Mouse (Mus musculus) hindbrain, postnatal 0 days (tissue): ENCODE measurements around the gene Ormdl2. TPM values are rescaled to one million over a fixed set of nuclear protein-coding genes. Genes with fewer than 3 reads are reported as not detected.
A peak's percentile ranks its signal among the peaks of the same experiment; 100 is the strongest.

Experiments used
- ATAC-seq: fragments of 200-750 bp; cut with Nextera tagmentation; 2 replicates; pipeline ENCODE4 v1.8.0; 2017; ENCODE audit warnings: mild to moderate bottlenecking, moderate TSS enrichment, moderate library complexity
- DNase-seq: peaks from one replicate; pipeline ENCODE4 v3.0.0-alpha.2; 2015; ENCODE audit warnings: low spot score
- H3K27ac ChIP-seq: fragments of 300-500 bp; sonication (generic); 2 replicates; pipeline ENCODE4 v1.5.1; 2014; ENCODE audit warnings: mild to moderate bottlenecking
- H3K27me3 ChIP-seq: fragments of 300-500 bp; sonication (generic); 2 replicates; pipeline ENCODE4 v1.6.1; 2014; ENCODE audit warnings: low read length, mixed read lengths; ENCODE audit not compliant: insufficient read depth
- H3K36me3 ChIP-seq: fragments of 300-500 bp; sonication (generic); 2 replicates; pipeline ENCODE4 v1.6.1; 2014; ENCODE audit warnings: low read length, mixed read lengths; ENCODE audit not compliant: insufficient read depth
- H3K4me1 ChIP-seq: fragments of 300-500 bp; sonication (generic); 2 replicates; pipeline ENCODE4 v1.6.1; 2014; ENCODE audit warnings: antibody characterized with exemption, low read length, mixed read lengths; ENCODE audit not compliant: insufficient read depth
- H3K4me2 ChIP-seq: fragments of 300-500 bp; sonication (generic); 2 replicates; pipeline ENCODE4 v1.6.1; 2014; ENCODE audit warnings: low read depth, mild to moderate bottlenecking, low read length, moderate library complexity, mixed read lengths
- H3K4me3 ChIP-seq: fragments of 300-500 bp; sonication (generic); 2 replicates; pipeline ENCODE4 v1.5.1; 2014; ENCODE audit warnings: low read length
- H3K9ac ChIP-seq: fragments of 300-500 bp; sonication (generic); replicated peaks from 2 replicates; pipeline ENCODE4 v1.6.1; 2014; ENCODE audit warnings: mild to moderate bottlenecking, low read length, moderate library complexity, mixed read lengths
- H3K9me3 ChIP-seq: fragments of 300-500 bp; sonication (generic); 2 replicates; pipeline ENCODE4 v1.6.1; 2016; ENCODE audit warnings: low read length, mixed read lengths
- CTCF ChIP-seq: IDR thresholded peaks from 2 replicates; pipeline ENCODE4 v1.5.1; 2016; ENCODE audit warnings: antibody characterized with exemption, control low read depth, low read depth
- WGBS: fragments of 180-500 bp; shearing (Covaris S2); extraction: QIAGEN DNeasy Blood & Tissue Kit; methylation state at CpG from one replicate; pipeline ENCODE4 v1.1.7; 2014; 5-methylcytosine and 5-hydroxymethylcytosine counted together
- polyA plus RNA-seq: library from polyadenylated mRNA; unstranded; fragments of >200 nt; fragmentation: Nextera tagmentation; extraction: Ambion mirVana; gene quantifications from 2 replicates; pipeline ENCODE4 v1.2.1, GENCODE M21; 2015
- total RNA-seq: library from RNA; depleted of rRNA; stranded (reverse); fragments of >200 nt; gene quantifications from 2 replicates; pipeline ENCODE4 v1.2.3, GENCODE M21; 2014; rRNA removed

Ormdl2 gene
- 12.0 and 23.1 TPM in 2 replicates for total RNA-seq
- polyA plus RNA-seq = 23.8 and 24.8 TPM in 2 replicates

DNA sequence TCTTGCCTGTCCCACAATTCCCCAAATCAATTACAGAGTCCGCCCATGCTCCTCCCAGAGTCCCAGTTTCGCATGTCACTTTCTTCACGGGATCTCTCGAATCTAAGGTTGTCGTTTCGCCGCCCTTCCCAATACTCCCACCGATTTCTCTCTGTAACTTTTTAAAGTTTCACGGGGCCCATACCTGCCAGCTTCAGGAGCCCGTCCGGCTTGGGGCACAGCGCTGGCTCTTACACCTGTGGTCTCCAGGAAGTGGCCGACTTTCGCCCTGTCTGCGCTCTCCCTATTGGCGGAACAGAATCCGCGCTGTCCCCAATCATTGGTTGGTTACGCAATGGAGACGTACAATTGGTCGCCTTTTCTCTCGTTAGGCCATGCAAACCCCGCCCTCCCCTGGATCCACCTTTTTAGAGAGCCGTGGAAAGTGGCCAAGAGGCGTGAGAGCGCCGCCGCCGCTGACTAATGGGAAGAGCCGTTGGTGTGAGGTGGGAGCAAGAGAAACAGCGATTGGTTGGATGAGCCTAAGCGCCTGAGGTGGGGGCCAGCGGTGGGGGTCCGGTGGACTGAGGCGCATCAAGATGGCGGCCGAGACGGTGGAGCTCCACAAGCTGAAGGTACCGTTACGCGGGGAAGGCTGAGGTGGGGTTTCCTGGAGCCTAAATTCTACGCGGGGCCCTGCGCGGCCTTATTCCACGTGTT is at the start of gene Ormdl2:
Gene Ormdl2 (minus strand): TSS at position 288 of the 699 bp plus-strand sequence.
- WGBS = under 1% methylated on average over 46 of the region's 46 CpGs
- Histone ChIP-seq H3K9me3 (no peaks in the 10 kb centered on the region), H3K4me1 (peaks cover 8% of the 10 kb centered on the region), H3K27ac (peak within 1 kb of the TSS; percentile 65; the same call in 1 of the 2 replicates), H3K4me2 (peak within 1 kb of the TSS; percentile 71), H3K4me3 (peak within 1 kb of the TSS; percentile 76), H3K36me3 (peaks cover 31% of the 10 kb centered on the region), H3K27me3 (no peaks in the 10 kb centered on the region), H3K9ac (peak within 1 kb of the TSS; percentile 69)
- peak; percentile 100 for DNase-seq
- peak; percentile 100 for ATAC-seq
- TF ChIP-seq CTCF = no peak; the same call in 1 of the 2 replicates

DNA sequence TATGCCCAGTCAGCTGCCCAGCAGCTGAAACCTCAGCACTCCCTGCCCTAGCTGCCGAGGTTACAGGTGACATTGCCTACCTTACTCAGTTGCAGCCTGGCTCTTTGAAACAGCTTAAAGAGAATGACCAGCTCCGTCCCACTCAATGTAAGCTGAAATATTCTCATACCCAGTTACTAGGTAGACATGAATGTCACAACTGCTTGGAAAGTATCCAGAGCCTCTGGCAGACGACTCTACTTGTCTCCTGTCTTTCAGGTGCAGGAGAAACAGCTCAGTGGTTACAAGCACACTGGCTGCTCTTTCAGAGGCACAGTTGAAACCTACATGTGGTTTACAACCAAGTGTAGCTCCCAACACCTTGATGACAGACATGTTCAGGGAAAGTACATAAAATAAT is 48.9 kb upstream of the Ormdl2 start:
- H3K27ac ChIP-seq = no peak overlapping the region
- no peaks in the 10 kb centered on the region for H3K27me3 ChIP-seq
- H3K4me3 ChIP-seq = no peak overlapping the region
- no peaks in the 10 kb centered on the region for H3K9me3 ChIP-seq
- DNase-seq (no peak), ATAC-seq (no peak)
- peaks cover 15% of the 10 kb centered on the region; the same call in 1 of the 2 replicates for H3K36me3 ChIP-seq
- no peak overlapping the region for H3K9ac ChIP-seq
- no peaks in the 10 kb centered on the region for H3K4me1 ChIP-seq
- WGBS = 81% methylated on average over 3 of the region's 3 CpGs
- no peak for TF ChIP-seq CTCF
- no peak overlapping the region for H3K4me2 ChIP-seq

DNA sequence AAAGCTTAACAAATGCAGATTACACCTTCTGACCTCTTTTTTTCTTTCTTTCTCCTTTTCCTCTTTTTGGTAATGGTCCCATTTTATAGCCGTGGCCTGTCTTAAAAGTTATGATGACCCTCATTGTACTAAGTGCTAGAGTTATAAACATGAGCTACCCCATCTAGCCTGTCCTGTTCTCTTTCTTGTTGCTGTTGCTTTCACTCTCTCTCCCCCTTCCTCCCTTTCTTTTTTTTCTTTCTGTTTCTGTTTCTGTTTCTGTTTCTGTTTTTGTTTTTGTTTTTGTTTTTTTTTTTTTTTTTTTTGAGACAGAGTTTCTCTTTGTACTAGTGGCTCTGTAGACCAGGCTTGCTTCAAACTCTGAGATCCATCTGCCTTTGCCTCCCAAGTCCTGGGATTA is 45.1 kb upstream of the Ormdl2 start:
- Histone ChIP-seq H3K36me3 (no peaks in the 10 kb centered on the region), H3K9me3 (no peaks in the 10 kb centered on the region), H3K4me2 (no peak overlapping the region), H3K27ac (no peak overlapping the region), H3K4me1 (no peaks in the 10 kb centered on the region), H3K4me3 (no peak overlapping the region), H3K27me3 (no peaks in the 10 kb centered on the region), H3K9ac (no peak overlapping the region)
- DNase-seq (no peak), ATAC-seq (no peak)
- no peak for TF ChIP-seq CTCF
- WGBS = 100% methylated on average over 1 of the region's 1 CpGs

DNA sequence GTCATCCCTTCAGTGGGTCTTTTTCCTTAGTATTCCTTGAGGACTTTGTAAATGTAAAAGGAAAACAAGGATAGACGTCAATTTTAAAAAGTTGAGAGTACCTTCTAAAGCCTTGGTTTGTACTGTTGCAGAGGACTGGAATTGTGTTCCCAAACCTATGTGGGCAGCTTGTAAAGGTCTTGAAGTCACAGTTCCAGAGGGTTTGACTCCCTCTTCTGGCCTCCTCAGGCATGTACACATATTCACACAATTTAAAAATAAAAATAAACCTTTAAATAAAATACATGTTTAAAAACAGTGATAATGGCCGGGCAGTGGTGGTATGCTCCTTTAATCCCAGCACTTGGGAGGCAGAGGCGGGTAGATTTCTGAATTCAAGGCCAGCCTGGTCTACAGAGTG is 44.6 kb upstream of the Ormdl2 start:
- no peak for ATAC-seq

DNA sequence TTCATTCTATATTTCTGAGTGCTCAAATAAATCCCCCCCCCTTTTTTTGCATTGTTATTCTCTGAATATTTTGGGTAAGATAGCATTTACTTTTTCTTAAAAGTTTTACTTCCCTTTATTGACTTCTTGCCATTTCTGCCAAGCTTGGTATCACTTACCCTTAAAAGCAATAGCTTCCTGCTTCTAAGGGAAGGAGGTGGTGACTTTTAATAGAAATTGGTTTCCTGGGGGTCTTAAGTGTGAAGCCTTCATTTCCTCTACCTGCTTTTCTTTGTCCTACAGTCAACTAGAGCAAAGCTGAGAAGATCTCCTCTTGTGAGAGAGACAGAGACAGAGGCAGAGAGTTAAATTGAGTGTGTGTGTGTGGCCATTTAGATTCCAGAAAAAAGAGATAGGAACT is 39.7 kb upstream of the Ormdl2 start:
- Histone ChIP-seq H3K4me3 (no peak overlapping the region), H3K9ac (no peak overlapping the region), H3K4me2 (no peak overlapping the region), H3K9me3 (no peaks in the 10 kb centered on the region), H3K27ac (no peak overlapping the region), H3K27me3 (no peaks in the 10 kb centered on the region), H3K36me3 (peaks cover 13% of the 10 kb centered on the region), H3K4me1 (no peaks in the 10 kb centered on the region)
- ATAC-seq (no peak), DNase-seq (no peak)
- no peak for TF ChIP-seq CTCF

More for the DNA sequence above, 44.6 kb upstream of the Ormdl2 start:
- Histone ChIP-seq H3K4me3 (no peak overlapping the region), H3K9me3 (no peaks in the 10 kb centered on the region), H3K4me2 (no peak overlapping the region), H3K27me3 (no peaks in the 10 kb centered on the region), H3K9ac (no peak overlapping the region), H3K36me3 (no peaks in the 10 kb centered on the region), H3K4me1 (no peaks in the 10 kb centered on the region), H3K27ac (no peak overlapping the region)
- 87% methylated on average over 3 of the region's 3 CpGs for WGBS
- peak; percentile 43 for TF ChIP-seq CTCF
- no peak for DNase-seq

DNA sequence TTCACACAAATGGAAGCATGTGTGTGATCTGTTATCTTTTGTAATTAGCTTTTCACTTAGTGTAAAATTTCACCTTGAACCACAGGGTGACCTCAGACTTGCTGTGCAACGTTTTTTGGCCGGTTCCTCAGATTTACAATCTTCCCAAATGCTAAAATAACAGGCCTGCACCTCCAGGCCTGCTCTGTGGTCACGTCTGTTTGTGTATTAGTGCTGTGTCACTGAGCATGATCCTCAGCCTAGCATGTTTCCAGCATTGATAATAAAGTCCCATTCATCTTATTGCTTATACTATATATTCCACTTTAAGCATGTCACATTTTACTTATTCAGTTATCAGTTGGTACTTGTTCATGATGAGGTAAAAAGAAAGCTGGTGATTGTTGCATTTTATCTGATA is 28.9 kb upstream of the Ormdl2 start:
- Histone ChIP-seq H3K9ac (no peak overlapping the region), H3K4me3 (no peak overlapping the region), H3K27me3 (no peaks in the 10 kb centered on the region), H3K27ac (no peak overlapping the region), H3K9me3 (no peaks in the 10 kb centered on the region), H3K4me1 (no peaks in the 10 kb centered on the region), H3K36me3 (peaks cover 16% of the 10 kb centered on the region), H3K4me2 (no peak overlapping the region)
- DNase-seq (no peak), ATAC-seq (no peak)
- no peak for TF ChIP-seq CTCF
- WGBS = 69% methylated on average over 3 of the region's 3 CpGs

DNA sequence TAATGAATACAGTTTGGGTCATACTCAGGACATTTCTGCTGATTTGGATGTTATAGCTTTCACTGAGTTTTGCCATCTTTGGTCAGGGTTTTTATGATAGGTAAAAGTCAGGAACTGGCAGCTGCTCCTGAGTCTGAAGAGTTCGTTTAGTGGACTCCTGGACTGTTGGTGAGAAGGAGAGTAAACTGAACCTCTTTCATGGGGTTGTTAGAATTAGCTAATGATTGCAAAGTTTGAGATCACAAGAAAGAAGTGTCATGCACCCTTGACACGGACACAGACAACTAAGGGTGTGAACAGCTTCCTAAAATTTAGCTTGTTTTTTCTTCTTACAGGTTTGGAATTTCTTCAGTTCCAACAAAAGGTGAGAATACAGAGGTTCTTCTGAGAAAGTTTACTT is 27.0 kb upstream of the Ormdl2 start:
- Histone ChIP-seq H3K9ac (no peak overlapping the region), H3K4me2 (no peak overlapping the region), H3K4me3 (no peak overlapping the region), H3K27ac (no peak overlapping the region), H3K27me3 (no peaks in the 10 kb centered on the region), H3K4me1 (no peaks in the 10 kb centered on the region), H3K9me3 (no peaks in the 10 kb centered on the region), H3K36me3 (peaks cover 11% of the 10 kb centered on the region)
- no peak for TF ChIP-seq CTCF
- DNase-seq (no peak), ATAC-seq (no peak)
- 82% methylated on average over 2 of the region's 2 CpGs for WGBS
